Mouse (Mus musculus): ENCODE measurements around the gene Pkp2.
"Not testable (repeated sequence)": the region's sequence is repeated elsewhere in the genome, so short reads cannot be mapped to it uniquely, and the experiment has no call there.

Gene Pkp2

DNA sequence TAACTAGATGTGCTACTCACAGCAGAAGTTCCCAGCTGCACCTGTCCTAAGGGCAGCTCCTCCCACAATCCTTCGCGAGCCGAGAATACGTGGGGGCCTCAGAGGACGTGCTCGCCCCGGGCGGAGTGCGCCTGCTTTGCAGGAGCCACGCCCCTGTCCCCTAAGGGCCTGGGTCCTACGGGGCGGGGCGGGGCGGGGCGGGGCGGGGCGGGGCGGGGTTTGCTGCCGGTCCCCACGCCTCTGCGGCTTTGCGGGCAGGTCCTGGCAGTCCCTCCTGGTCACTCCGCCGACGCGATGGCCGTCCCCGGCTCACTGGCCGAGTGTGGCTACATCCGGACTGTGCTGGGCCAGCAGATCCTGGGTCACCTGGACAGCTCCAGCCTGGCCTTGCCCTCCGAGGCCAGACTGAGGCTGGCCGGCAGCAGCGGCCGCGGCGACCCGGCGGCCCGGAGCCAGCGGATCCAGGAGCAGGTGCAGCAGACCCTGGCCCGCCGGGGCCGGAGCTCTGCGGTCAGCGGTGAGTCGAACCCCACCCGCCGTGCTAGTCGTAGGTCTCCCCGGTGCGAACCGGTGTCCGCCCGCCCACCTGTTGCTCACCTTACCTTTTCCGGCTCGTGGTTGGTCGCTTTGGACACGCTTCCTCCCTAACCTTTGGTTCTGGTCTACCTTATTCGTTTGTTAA lies at the start of gene Pkp2:
Gene Pkp2 (plus strand): TSS at position 240 of the 682 bp plus-strand sequence.
- DNase-seq = peak; percentile 52

DNA sequence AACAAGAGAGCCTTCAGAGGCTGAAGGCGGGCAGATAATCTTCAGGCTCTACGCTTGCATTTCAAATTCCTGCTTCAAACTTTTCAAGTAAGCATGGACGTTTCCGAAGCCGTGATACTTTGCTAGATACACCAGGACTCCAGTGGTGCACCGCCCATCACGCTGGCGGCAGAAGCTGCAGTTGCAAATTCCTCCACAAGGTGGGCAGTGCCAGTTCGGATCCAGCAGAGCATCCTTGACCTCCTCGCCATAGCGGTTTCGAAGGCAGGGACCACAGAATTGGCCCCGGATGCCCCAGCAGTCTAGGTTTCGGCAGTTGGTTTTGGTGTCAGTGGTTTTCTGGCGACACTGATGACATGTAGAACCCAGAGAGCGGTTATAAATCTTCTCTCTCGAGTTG lies 15.7 kb upstream of the Pkp2 start:
- no peak for DNase-seq

DNA sequence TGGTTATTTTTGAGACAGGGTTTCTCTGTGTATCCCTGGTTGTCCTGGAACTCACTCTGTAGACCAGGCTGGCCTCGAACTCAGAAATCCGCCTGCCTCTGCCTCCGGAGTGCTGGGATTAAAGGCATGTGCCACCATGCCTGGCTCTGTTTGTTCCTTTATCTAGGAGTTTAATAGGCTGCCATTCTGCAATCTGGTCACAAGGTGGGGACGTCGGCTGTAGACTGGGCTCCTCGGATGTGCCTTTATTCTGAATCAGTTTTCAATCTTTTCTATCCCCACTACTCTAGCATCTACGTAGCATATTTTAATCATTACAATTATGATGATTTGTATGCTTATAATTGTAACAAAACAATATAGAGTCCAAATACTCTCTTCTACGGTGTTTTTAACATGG lies 11.1 kb upstream of the Pkp2 start:
- DNase-seq = not testable (repeated sequence)

DNA sequence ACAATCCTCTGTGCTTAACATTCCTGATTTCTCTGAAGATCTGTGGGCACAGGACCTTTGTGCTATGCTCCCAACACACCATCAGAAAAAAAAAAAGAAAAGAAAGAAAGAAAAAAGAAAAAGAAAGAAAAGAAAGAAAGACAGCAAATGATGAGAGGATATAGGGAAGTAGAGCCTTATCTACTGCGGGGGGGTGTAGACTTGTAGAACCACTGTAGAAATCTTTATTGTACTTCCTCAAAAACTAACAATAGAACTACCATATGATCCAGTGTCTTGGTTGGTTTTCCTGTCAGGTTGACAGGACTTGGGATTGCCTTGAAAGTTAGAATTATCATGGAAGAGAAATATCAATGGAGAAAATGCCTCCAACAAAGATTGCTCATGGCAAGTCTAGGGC lies 8.5 kb upstream of the Pkp2 start:
- no peak for DNase-seq

DNA sequence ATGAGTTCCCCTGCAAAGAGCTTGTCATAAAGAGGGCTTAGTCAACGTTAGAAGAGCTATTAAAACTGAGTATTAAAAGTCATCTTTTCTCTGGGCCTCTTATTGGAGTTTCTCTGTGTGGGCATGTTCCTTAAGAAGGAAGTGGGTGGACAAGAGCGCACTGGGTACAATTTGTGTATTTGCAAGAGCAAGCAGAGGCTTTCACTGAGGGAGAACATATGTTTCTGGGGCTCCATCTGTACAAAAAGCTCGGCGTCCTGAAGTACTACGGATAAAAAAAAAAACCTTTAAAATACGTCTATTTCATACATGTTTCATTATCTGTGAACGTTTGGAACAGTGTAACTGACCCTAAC lies 417 bp upstream of the Pkp2 start:
- DNase-seq = no peak

DNA sequence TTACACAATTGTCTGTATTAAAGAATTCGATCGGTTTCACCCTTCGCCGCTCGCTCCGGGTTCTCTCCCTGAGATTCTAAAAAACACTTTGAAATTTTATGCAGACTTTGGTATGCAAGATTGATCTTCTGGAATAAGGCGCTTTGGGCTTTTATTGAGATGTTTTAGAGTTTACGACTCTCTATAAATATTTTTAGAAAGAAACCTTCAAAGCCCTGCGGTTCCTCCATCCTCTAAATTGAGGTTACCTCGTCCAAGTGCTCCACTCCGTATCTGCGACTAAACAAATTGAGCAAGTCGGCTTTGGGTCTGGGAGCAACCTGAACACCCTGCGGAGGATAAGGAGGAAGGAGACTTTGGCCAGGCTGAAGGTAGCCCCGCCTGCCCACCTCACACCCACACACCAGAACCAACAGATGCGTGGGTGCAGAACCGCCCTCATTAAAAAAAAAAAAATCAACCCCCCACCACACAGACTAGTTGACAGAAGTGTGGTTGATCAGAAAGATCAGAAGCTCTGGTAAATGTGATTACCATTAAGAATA lies 715 bp downstream of the Pkp2 start:
- no peak for DNase-seq

DNA sequence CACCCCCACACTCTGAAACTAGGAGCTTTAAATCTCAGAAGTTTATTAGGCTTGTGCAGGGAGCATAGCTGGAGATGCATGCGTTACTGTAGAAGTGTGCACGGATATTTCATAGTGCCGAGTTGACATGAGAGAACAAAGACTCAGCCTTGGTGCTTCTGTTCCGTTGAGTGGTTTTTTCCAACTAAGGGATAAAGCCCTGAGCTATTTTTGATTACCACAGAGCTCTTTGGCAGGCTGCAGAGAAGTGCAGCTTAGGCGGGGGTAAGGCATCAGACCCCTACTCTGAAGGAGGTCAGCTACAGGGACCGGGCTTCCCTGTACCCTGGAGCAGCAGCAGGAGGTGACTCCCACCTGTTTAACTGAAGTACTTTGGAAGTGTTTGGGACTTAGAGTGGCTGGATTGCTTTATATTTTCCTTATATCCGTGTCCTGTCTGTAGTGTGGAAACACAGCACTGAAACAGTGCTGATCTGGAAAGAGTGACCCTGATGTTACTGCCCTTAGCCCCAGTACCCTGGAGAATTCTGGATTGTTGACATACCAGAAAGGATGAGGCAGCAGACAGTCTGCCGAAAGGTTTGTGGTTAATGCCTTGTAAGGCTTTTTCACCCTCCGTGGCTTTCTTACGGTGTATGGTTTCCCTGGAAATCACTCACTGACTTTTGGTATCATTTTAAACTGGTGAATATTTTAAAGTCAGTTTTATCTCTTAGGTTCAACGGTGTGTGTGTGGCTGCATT lies 2.7 kb downstream of the Pkp2 start:
- no peak for DNase-seq

DNA sequence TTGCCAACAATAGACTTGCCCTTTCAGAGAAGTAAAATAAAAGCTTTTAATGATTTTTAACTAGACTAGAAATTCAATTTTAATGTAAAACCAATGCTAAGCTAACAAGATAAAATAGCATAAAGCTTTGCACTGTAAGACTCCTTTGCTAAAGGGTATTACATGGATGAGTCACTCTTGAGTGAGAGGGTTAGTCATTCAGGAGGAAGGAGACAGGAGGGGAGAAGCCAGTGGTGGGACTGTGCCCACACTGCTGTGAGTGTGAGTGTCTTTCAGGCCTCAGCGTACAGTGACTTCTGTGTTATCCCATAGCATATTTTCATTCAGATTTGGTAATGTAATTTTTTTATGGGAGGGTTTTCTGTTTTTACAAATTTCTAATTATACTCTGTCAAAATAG lies 3.8 kb downstream of the Pkp2 start:
- DNase-seq = no peak

DNA sequence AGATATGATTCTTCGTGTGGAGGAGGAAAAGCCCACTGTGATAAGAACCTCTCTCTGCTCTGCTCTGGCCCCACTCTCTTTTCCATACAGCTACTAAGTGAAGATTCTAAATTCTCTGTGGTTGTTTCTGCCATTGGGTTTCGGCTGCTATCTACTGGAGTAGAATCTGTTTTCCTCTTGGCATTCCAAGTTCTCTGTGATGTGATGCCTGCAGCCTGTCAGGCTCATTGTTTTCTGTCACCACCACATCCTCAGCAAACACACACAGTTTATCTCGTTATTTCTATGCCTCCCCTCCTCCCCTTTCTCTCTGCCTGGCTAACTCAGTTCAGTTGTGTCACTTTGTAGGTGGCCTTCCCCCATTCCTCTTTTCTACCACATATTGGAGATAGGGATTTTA lies 6.7 kb downstream of the Pkp2 start:
- no peak for DNase-seq

DNA sequence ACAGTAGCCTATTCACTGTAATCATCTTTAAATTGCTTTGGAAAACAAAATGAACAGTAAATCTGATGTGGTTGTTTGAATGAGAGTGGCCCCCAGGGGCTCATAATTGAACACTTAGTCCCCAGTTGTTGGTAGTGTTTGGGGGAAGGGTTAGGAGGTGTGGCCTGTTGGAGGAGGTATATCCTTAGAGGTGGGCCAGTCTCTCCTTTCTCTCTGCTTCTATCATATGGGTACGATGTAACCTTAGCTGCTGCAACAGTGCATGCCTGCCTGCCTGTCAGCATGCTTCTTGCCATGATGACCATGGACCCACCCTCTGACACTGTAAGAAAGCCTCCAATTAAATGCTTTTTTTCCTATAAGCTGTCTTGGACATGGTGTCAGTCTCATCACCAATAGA lies 9.5 kb downstream of the Pkp2 start:
- no peak for DNase-seq

DNA sequence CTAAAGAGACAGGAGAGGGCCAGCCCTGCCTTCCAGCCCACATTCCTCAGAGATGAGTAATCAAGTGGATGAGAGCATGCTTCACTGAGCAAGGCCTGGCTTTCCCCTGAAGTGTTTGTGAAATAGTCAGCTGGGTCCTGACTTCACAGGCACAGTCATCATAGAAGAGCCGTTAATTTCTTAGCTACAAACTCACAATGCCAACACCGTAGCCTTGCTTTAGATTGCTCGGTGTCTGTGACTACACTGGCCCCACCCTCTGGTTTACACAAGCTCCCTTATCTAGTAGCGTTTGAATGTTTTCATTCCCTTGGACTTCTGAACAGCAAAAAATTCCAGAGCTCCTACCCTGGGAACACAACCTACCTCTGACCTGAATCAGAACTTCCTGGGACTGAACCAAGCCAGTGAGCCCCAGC lies 11.4 kb downstream of the Pkp2 start:
- no peak for DNase-seq

DNA sequence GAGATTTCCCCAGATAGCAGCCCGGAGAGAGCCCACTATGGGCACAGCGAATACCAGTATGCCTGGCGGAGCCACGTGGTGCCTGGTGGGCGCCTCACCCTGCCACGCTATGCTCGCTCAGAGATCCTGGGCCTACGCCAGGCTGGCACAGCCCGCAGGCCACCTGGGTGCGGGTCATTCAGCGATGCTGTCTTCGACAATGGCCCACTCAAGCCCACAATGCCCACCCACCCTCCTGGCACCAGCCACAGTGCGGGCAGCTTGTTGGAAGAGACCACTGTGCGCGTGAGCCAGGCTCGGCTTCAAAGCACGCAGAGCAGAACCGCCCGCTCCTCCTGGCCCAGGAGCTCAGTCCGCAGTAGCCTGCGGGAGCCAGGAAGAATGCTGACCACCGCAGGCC lies 12.7 kb downstream of the Pkp2 start:
- DNase-seq = peak; percentile 7

DNA sequence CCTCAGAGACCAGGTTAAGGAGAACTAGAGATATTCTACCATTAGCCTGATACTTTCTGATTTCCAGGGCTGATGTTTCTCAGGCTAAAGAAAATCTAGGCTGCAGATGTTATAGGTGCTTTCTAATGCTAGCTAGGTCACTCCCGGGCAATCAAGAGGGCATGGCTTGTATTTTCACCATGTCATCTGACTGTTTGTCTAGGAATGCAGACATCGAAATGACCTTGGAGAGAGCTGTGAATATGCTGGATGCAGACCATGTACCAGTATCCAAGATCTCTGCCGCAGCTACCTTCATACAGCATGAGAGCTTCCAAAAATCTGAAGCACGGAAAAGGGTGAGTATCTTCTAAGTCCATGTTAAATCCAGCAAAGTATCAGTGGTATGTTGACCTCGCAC lies 17.3 kb downstream of the Pkp2 start:
- DNase-seq = no peak

DNA sequence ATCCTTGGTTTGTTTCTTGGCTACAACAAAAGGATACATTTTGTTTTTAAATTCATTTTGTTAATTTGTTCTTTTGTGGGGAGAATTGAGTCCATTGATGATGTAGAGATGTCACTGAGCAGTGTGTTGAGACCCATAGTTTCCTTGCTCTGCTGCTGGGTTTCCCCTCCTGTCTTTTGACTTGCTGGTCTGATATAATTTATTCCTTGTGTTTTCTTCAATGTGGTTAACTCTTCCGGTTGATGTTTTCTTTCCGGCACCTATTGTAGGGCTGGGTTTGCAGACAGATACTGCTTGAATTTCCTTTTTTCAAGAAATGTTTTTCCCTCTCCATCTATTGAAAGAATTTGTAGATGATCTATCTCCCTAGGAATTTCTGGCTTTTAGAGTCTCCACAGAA lies 20.8 kb downstream of the Pkp2 start:
- no peak for DNase-seq

DNA sequence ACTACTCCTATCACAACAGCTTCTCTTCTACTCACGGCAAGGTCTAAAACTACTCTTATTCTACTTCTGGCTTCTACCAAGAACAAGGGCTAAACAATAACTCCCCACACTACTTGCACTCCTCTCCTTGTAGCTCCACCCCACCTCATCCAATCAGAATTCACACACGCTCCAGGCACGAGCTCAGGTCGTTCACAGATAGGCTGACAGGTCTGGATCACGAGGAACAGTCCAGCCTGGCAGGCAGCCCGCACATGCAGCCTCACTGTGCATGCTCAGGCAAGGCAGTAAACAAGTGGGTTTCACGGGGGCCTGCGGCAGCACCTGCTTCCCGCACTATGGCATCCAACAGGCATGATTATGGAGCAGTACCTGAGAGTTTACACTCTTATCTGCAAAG lies 23.6 kb downstream of the Pkp2 start:
- not testable (repeated sequence) for DNase-seq

DNA sequence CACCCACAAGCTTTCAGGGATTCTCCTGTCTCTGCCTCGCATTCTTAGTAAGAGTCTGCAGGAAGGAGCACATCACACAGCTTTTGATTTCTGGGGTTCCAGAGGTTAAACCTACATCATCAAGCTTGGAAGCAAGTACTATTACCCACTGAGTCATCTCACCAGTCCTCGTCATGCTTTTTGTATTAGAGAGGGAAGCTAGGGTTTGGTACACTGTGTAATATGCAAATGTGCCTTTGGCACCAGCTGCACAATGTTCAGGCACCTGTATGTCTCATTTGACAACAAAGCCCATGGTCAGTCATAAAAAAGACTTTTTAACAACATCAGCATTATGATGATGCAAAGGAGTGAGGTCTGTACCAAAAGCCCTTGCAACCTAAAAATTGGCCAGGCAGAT lies 25.2 kb downstream of the Pkp2 start:
- no peak for DNase-seq

DNA sequence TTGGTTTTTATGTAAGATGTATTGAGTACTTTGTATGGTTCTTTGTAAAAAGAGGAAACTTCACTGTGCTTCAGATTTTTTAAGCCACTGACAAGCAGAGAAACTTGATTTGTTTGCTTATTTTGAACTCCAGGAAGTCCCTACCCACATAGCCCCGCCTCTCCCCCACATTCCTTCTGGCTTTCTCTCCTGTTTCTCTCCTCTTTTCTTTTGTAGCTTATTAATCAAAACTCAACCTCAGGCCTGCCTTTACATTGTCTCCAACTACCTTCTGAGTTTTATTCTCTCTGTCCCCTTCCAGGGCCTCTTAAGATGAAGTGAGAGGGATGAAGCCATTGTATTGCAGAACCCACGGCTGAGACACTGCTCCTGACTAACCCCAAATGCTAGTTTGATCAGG lies 31.6 kb downstream of the Pkp2 start:
- DNase-seq = no peak

DNA sequence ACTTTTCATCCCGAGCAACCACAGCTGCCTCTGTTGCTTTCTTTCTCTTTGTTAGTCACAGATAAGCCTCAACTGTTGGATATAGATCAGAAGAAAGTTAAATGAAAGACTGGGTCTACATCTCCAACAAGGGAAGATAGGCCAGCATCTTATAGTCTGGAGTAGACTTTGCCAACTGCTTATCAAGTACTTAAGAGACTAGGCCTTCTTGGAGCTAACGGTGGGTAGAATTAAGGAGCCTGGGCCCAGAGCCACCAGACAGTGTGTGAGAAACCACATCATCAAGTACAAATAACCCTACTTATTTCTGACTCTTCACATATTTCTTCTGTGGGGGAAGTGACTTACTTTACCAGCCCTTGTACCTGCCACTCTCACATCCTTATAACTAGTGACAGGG lies 37.4 kb downstream of the Pkp2 start:
- DNase-seq = no peak

DNA sequence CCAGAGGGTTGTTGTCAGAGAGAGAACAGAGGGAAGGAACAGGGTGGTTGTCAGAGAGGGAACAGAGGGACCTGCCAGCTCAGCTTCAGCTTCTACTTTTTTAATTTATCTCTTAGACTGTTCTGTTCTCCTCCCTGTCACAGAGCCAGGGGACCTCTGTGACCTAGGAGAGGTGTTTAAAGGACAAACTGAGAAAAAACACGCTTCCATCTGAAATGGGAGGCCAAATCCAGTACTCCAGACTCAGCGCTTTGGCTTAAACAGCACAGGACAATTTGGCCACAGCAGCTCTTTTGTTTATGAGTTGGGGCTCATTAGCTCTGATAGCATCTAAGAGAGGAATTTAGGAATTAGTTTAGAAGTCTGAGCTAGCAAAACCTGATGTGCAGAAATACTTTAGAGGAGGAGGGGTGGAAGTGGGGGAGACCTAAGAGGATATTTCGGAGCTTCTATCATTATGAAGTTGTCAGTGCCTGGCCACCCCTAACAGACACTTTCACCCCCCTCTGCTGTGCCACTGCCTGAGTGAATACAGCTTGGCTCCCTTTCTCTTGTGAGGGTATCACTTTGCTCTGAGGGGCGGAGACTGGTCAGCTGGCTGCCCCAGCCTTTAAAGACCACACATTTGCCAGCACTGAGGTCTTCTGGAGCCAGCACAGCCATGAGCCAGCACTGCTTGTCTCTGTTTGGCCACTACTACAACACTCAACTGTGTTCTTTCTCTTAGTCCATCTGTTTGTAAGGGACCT lies 40.4 kb downstream of the Pkp2 start:
- DNase-seq = no peak

DNA sequence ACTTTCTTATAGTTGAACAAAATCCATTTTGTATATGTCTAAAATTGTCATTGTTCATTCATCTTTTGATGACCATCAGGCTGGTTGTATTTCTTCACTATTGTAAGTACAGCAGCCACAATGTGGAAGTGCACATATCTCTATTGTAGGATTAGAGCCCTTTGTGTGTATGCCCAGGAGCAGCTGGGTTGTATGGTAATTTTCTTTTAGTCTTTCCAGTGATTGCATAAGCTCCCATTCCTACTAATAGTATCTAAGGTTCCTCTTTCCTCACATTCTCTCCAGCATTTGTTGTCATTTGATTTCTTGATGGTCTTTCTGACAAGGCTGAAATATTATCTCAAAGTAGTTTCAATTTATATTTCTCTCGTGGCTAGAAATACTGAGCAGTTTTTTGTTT lies 42.1 kb downstream of the Pkp2 start:
- no peak for DNase-seq

DNA sequence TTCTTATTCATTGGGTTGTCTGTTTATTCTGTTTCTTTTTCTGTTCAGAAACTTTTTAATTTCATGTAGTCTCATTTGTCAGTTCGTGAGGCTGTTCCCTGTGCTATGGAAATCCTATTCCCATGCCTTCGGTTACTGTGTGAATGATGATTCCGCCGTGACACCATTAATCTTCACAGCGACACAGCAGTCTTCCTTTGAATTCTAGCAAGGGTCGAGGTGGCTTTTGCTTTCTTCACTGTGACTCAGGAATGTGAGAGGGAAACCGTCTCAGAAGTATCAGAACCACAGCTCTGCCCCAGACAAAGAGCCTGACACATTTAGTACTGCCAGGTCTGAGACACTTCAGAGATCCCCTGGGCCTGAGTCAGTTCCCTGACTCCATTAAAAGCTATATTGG lies 42.8 kb downstream of the Pkp2 start:
- no peak for DNase-seq

DNA sequence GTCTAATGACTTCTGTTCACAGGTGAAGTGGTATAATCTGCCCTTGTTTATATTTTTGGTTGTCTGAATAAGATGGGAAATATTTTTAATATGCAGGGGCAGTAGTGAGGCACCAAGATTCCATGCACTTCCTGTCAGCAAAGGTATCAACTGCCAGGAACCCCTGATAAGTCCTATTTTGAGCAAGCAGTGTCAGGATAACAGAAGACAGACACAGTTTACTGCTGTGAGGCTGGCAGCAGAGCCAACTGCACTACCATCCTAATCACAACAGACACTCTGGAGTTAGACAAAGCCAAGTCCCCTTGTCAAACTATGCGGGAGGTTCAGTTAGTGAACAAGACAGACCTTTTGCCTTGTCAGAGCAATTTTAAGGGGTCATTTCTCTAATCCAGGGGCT lies 43.6 kb downstream of the Pkp2 start:
- no peak for DNase-seq

DNA sequence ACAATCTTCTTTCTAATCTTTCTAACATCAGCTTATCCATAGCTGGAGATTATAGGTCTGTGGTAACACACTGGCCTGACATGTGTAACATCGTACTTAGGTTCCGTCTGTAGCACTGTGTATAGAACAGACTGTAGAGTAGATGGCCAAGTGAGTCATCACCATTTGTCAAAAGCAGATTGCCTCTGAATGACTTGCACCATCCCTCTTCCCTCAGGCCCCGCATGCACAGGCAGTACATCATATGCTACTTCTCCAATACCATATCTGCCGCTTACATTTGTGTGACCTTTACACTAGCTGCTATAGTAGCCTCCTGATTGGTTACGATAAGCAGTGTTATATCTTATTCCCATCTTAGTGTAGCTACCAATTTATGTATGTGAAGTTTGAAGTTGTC lies 47.8 kb downstream of the Pkp2 start:
- DNase-seq = no peak

DNA sequence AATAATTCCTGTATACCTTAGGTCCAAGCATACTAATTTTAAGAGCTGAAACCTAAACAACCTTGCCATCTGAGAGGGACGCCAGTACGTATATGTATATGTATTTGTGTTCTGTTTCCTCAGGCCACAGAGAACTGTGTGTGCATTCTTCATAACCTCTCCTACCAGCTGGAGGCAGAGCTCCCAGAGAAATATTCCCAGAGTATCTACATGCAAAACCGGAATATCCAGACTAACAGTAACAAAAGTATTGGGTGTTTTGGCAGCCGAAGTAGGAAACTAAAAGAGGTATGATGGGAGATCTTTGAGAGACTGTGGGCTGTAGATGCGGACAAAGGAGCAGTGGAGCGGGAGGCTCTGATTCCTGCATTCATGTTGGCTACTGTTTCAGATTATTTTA lies 48.4 kb downstream of the Pkp2 start:
- DNase-seq = no peak

All from cerebellum, adult 11-12 months (tissue).